Mouse (Mus musculus) small intestine, adult 2 months (tissue): ENCODE results near the gene Avpr2. TPM values are rescaled to one million over a fixed set of nuclear protein-coding genes. Genes with fewer than 3 reads are reported as not detected.

Experiments used
- H3K27ac ChIP-seq: fragments of 200-500 bp; 2 replicates; pipeline ENCODE4 v1.5.1; 2012; ENCODE audit warnings: low read depth, low read length, control low read depth, inconsistent platforms; ENCODE audit not compliant: insufficient read depth
- H3K27me3 ChIP-seq: fragments of 200-500 bp; 2 replicates; pipeline ENCODE4 v1.6.1; 2012; ENCODE audit warnings: mild to moderate bottlenecking, moderate library complexity, low read length, inconsistent platforms; ENCODE audit not compliant: control insufficient read depth, insufficient read depth
- H3K36me3 ChIP-seq: fragments of 200-500 bp; 2 replicates; pipeline ENCODE4 v1.6.1; 2012; ENCODE audit warnings: mild to moderate bottlenecking, low read length, control low read depth, inconsistent platforms; ENCODE audit not compliant: control insufficient read depth, insufficient read depth
- H3K4me1 ChIP-seq: fragments of 200-500 bp; 2 replicates; pipeline ENCODE4 v1.6.1; 2012; ENCODE audit warnings: low read length, inconsistent platforms, mixed read lengths; ENCODE audit not compliant: control insufficient read depth, insufficient read depth, insufficient read length
- H3K4me3 ChIP-seq: fragments of 200-500 bp; 2 replicates; pipeline ENCODE4 v1.5.1; 2012; ENCODE audit warnings: low read depth, mild to moderate bottlenecking, control low read depth, inconsistent platforms, low read length, moderate library complexity
- CTCF ChIP-seq: fragments of 200-500 bp; IDR thresholded peaks from 2 replicates; pipeline ENCODE4 v1.5.1; 2012; ENCODE audit warnings: low read depth, mild to moderate bottlenecking, control low read depth, inconsistent platforms, low read length, moderate library complexity, mixed read lengths; ENCODE audit not compliant: insufficient replicate concordance, insufficient read length; ENCODE audit errors: extremely low read depth
- POLR2A ChIP-seq: fragments of 200-500 bp; IDR thresholded peaks from 2 replicates; pipeline ENCODE4 v1.6.1; 2012; ENCODE audit warnings: low read depth, mild to moderate bottlenecking, control low read depth, inconsistent platforms, low read length, moderate library complexity
- WGBS: fragments of 180-500 bp; shearing (Covaris S2); methylation state at CpG from one replicate; pipeline ENCODE4 v1.1.7; 2018; 5-methylcytosine and 5-hydroxymethylcytosine counted together
- polyA plus RNA-seq: library from polyadenylated mRNA; depleted of rRNA; stranded (reverse); fragments of >200 nt; gene quantifications from 2 replicates; pipeline ENCODE4 v1.2.3, GENCODE M21; 2012

The Avpr2 gene
- polyA plus RNA-seq, 1 experiment = 0.09 TPM

GRCm38 (mm10) chrX:73892833-73893232 is 931 bp downstream of the Avpr2 start:
- 84% methylated on average over 14 of the region's 14 CpGs for WGBS
- no peaks in the 10 kb centered on the region for H3K27me3 ChIP-seq
- no peak overlapping the region for H3K27ac ChIP-seq
- H3K4me3 ChIP-seq = no peak overlapping the region
- TF ChIP-seq CTCF (no peak), POLR2A (no peak)
- no peaks in the 10 kb centered on the region for H3K36me3 ChIP-seq
- H3K4me1 ChIP-seq = no peaks in the 10 kb centered on the region

DNA sequence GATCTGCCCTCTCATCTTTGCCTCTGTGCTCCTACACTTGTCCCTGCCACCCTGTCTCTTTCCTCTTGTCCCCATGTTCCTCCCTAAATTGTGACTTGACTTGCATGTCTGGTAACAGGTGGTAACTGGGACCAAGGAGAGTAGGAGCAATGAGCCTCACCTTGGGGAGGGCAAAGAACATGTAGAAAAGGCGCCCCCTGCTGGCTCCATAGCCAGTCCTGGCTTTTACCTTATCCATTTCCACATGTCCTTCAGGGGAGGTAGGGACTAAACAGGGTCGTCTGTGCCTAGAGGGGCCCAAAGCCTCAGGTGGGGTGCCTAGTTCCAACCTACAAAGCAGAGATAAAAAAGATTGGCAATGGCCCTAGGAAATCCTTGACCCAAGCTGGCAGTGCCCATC is 3.8 kb downstream of the Avpr2 start, which contains the start of gene L1cam:
Gene L1cam (minus strand): TSS at position 387 of the 400 bp plus-strand sequence.
- no peak within 1 kb of the TSS for H3K4me3 ChIP-seq
- TF ChIP-seq CTCF (peak; percentile 53; the same call in 1 of the 2 replicates), POLR2A (no peak)
- 25% methylated on average over 2 of the region's 2 CpGs for WGBS

GRCm38 (mm10) chrX:73897959-73898358 is 6.1 kb downstream of the Avpr2 start:
- Histone ChIP-seq H3K36me3 (no peaks in the 10 kb centered on the region), H3K4me3 (no peak overlapping the region), H3K27ac (no peak overlapping the region), H3K27me3 (no peaks in the 10 kb centered on the region), H3K4me1 (no peaks in the 10 kb centered on the region)
- TF ChIP-seq CTCF (no peak), POLR2A (no peak)
- 91% methylated on average over 3 of the region's 3 CpGs for WGBS

More for the DNA sequence above, 3.8 kb downstream of the Avpr2 start, which contains the start of gene L1cam:
- H3K27me3 ChIP-seq = no peaks in the 10 kb centered on the region
- no peaks in the 10 kb centered on the region for H3K4me1 ChIP-seq
- no peaks in the 10 kb centered on the region for H3K36me3 ChIP-seq
- no peak within 1 kb of the TSS for H3K27ac ChIP-seq

DNA sequence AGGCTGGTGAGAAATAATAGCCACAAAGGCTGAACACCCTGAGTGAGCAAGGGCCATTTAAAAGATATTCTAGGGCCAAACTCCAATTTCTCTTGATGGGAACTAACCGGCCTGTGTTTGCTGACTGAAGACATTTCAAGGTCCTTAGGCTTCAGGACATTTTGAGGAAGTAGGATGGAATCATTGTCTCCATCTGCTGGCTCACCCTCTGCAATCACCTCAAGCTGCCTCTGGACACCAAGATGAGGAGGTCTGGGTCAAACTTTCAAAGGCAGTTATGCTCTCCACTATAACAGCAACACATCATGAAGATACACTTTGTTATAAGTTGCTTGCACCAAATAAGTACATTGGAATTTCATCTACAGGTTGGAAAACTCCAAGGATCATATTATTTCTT is 18.1 kb downstream of the Avpr2 start:
- H3K36me3 ChIP-seq = peaks cover 1% of the 10 kb centered on the region
- no peaks in the 10 kb centered on the region for H3K27me3 ChIP-seq
- no peak for TF ChIP-seq POLR2A
- TF ChIP-seq CTCF = no peak
- H3K4me3 ChIP-seq = no peak overlapping the region
- 45% methylated on average over 1 of the region's 1 CpGs for WGBS
- H3K4me1 ChIP-seq = peaks cover 4% of the 10 kb centered on the region
- H3K27ac ChIP-seq = no peak overlapping the region

DNA sequence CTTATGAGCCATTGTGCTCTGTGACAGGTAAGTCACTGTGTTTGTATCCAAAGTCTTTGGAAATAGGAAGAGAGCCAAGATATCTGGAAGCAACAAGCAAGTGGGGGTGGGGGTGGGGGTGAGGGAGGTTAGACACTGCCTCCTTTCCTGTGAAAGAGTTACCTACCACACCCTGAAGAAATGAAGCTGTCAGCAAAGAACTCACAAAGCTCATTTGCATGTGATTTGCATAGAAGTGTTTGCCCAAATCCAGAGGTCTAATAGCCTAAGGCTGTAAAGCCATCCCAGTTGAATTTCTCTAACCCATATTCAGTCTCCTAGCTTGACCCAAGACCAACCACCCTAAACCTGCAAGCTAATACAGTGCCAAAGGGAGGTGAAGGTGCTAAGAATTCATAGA is 18.5 kb downstream of the Avpr2 start:
- peaks cover 1% of the 10 kb centered on the region; the same call in 1 of the 2 replicates for H3K36me3 ChIP-seq
- peaks cover 4% of the 10 kb centered on the region for H3K4me1 ChIP-seq
- TF ChIP-seq POLR2A (no peak), CTCF (no peak)
- H3K27ac ChIP-seq = peak overlapping the region; percentile 76
- no peaks in the 10 kb centered on the region for H3K27me3 ChIP-seq
- H3K4me3 ChIP-seq = peak overlapping the region; percentile 51; the same call in 1 of the 2 replicates

GRCm38 (mm10) chrX:73911156-73911555 is 19.3 kb downstream of the Avpr2 start:
- Histone ChIP-seq H3K36me3 (no peaks in the 10 kb centered on the region), H3K4me1 (peaks cover 4% of the 10 kb centered on the region), H3K4me3 (peak overlapping the region; percentile 51), H3K27ac (peak overlapping the region; percentile 86), H3K27me3 (no peaks in the 10 kb centered on the region)
- TF ChIP-seq CTCF (no peak), POLR2A (no peak)
- 8% methylated on average over 24 of the region's 26 CpGs for WGBS

GRCm38 (mm10) chrX:73911588-73911987 is 19.7 kb downstream of the Avpr2 start:
- Histone ChIP-seq H3K4me3 (no peak overlapping the region), H3K36me3 (no peaks in the 10 kb centered on the region), H3K4me1 (peaks cover 4% of the 10 kb centered on the region), H3K27ac (peak overlapping the region; percentile 86), H3K27me3 (no peaks in the 10 kb centered on the region)
- WGBS = 75% methylated on average over 2 of the region's 2 CpGs
- TF ChIP-seq POLR2A = no peak
- TF ChIP-seq CTCF = no peak
